Mouse (Mus musculus): ENCODE measurements around the gene Txndc15. TPM values are rescaled to one million over a fixed set of nuclear protein-coding genes. Genes with fewer than 3 reads are reported as not detected.

Txndc15 gene
- polyA plus RNA-seq, 1 experiment from 2014 or later: 156 TPM

Other genes starting within 250 kb of the Txndc15 start
- 376 and 450 TPM in 2 replicates for gene Dbn1, start 226.5 kb upstream of the Txndc15 start, polyA plus RNA-seq (2014; fragmentation: Nextera tagmentation; extraction: Ambion mirVana)
- 142 and 163 TPM in 2 replicates for gene Pdlim7, start 201.0 kb upstream of the Txndc15 start, polyA plus RNA-seq (2014; fragmentation: Nextera tagmentation; extraction: Ambion mirVana)
- 4.2 and 4.6 TPM in 2 replicates for gene Dok3, start 185.4 kb upstream of the Txndc15 start, polyA plus RNA-seq (2014; fragmentation: Nextera tagmentation; extraction: Ambion mirVana)
- 51.3 and 54.1 TPM in 2 replicates for gene Ddx41, start 178.0 kb upstream of the Txndc15 start, polyA plus RNA-seq (2014; fragmentation: Nextera tagmentation; extraction: Ambion mirVana)
- gene Fam193b, start 143.5 kb upstream of the Txndc15 start, polyA plus RNA-seq (2014; fragmentation: Nextera tagmentation; extraction: Ambion mirVana): 47.1 and 50.1 TPM in 2 replicates
- 49.3 and 57.0 TPM in 2 replicates for gene Tmed9, start 140.9 kb upstream of the Txndc15 start, polyA plus RNA-seq (2014; fragmentation: Nextera tagmentation; extraction: Ambion mirVana)
- 32.7 and 40.4 TPM in 2 replicates for gene B4galt7, start 114.8 kb upstream of the Txndc15 start, polyA plus RNA-seq (2014; fragmentation: Nextera tagmentation; extraction: Ambion mirVana)
- 112 and 118 TPM in 2 replicates for gene Caml, start 91.6 kb upstream of the Txndc15 start, polyA plus RNA-seq (2014; fragmentation: Nextera tagmentation; extraction: Ambion mirVana)
- gene Ddx46, start 79.6 kb upstream of the Txndc15 start, polyA plus RNA-seq (2014; fragmentation: Nextera tagmentation; extraction: Ambion mirVana): 31.2 and 35.4 TPM in 2 replicates
- gene B230219D22Rik, start 21.5 kb upstream of the Txndc15 start, polyA plus RNA-seq (2014; fragmentation: Nextera tagmentation; extraction: Ambion mirVana): 97.6 and 107 TPM in 2 replicates
- gene Pcbd2, start 12.7 kb downstream of the Txndc15 start, polyA plus RNA-seq (2014; fragmentation: Nextera tagmentation; extraction: Ambion mirVana): 19.6 and 23.9 TPM in 2 replicates
- not detected in 2 replicates for gene Catsper3, start 69.9 kb downstream of the Txndc15 start, polyA plus RNA-seq (2014; fragmentation: Nextera tagmentation; extraction: Ambion mirVana)
- not detected in 2 replicates for gene Pitx1, start 121.5 kb downstream of the Txndc15 start, polyA plus RNA-seq (2014; fragmentation: Nextera tagmentation; extraction: Ambion mirVana)

Measured in neural tube, embryonic 14.5 days (tissue).